Mouse (Mus musculus): Measurements from ENCODE around the gene Slc9a2.

- TF ChIP-seq POLR2A (IDR thresholded peaks at IDR 0.05; ENCODE audit: borderline replicate concordance, extremely low read depth, low read depth, low read length) (no peak), CTCF (IDR thresholded peaks at IDR 0.05; ENCODE audit: insufficient read depth, low read length) (no peak)
These were observed 125.5 kb downstream of the Slc9a2 start for GRCm38 (mm10) chr1:40805891-40806290.

Data from lung, adult 2 months (tissue).